Mouse (Mus musculus) limb, embryonic 13.5 days (tissue): Measurements from ENCODE around the gene Wwtr1. TPM values are rescaled to one million over a fixed set of nuclear protein-coding genes. Genes with fewer than 3 reads are reported as not detected.

Source experiments
- ATAC-seq: fragments of 200-750 bp; cut with Nextera tagmentation; 2 replicates; pipeline ENCODE4 v1.8.0; 2017; ENCODE audit warnings: low read depth, moderate number of reproducible peaks, moderate TSS enrichment; ENCODE audit not compliant: low FRiP score
- H3K27ac ChIP-seq: fragments of 300-500 bp; sonication (generic); 2 replicates; pipeline ENCODE4 v1.5.1; 2015; ENCODE audit warnings: inconsistent platforms, mild to moderate bottlenecking, moderate library complexity
- H3K27me3 ChIP-seq: fragments of 300-500 bp; sonication (generic); 2 replicates; pipeline ENCODE4 v1.6.1; 2015; ENCODE audit warnings: mild to moderate bottlenecking, inconsistent platforms
- H3K36me3 ChIP-seq: fragments of 300-500 bp; sonication (generic); 2 replicates; pipeline ENCODE4 v1.6.1; 2015; ENCODE audit warnings: inconsistent platforms, mild to moderate bottlenecking, moderate library complexity
- H3K4me1 ChIP-seq: fragments of 300-500 bp; sonication (generic); 2 replicates; pipeline ENCODE4 v1.6.1; 2015; ENCODE audit warnings: inconsistent platforms
- H3K4me2 ChIP-seq: fragments of 300-500 bp; sonication (generic); replicated peaks from 2 replicates; pipeline ENCODE4 v1.6.1; 2015; ENCODE audit warnings: inconsistent platforms, mild to moderate bottlenecking, moderate library complexity
- H3K4me3 ChIP-seq: fragments of 300-500 bp; sonication (generic); 2 replicates; pipeline ENCODE4 v1.5.1; 2015; ENCODE audit warnings: moderate library complexity, mild to moderate bottlenecking, inconsistent platforms
- H3K9ac ChIP-seq: fragments of 300-500 bp; sonication (generic); 2 replicates; pipeline ENCODE4 v1.6.1; 2015; ENCODE audit warnings: mild to moderate bottlenecking, inconsistent platforms
- H3K9me3 ChIP-seq: fragments of 300-500 bp; sonication (generic); 2 replicates; pipeline ENCODE4 v1.6.1; 2016; ENCODE audit warnings: inconsistent platforms
- WGBS: fragments of 180-500 bp; shearing (Covaris S2); methylation state at CpG from one replicate; pipeline ENCODE4 v1.1.7; 2015; 5-methylcytosine and 5-hydroxymethylcytosine counted together
- polyA plus RNA-seq: library from polyadenylated mRNA; unstranded; fragments of >200 nt; fragmentation: Nextera tagmentation; extraction: Ambion mirVana; gene quantifications from 2 replicates; pipeline ENCODE4 v1.2.1, GENCODE M21; 2015

Gene Wwtr1
- polyA plus RNA-seq, 1 experiment from 2014 or later = 27.7 TPM

GRCm38 (mm10) chr3:57470981-57471601 is 104.6 kb downstream of the Wwtr1 start:
- Histone ChIP-seq H3K27me3 (no peaks in the 10 kb centered on the region), H3K4me2 (peak overlapping the region; percentile 56), H3K9me3 (no peaks in the 10 kb centered on the region), H3K9ac (no peak overlapping the region), H3K4me3 (peak overlapping the region; percentile 26), H3K27ac (peak overlapping the region; percentile 89), H3K4me1 (peaks cover 40% of the 10 kb centered on the region), H3K36me3 (peaks cover under 1% of the 10 kb centered on the region)
- WGBS = 2% methylated on average over 15 of the region's 15 CpGs
- peak; percentile 44; the same call in 1 of the 2 replicates for ATAC-seq

- Histone ChIP-seq H3K4me2 (peak overlapping the region; percentile 56), H3K27ac (peak overlapping the region; percentile 89), H3K36me3 (no peaks in the 10 kb centered on the region; the same call in 1 of the 2 replicates), H3K4me3 (no peak overlapping the region), H3K27me3 (no peaks in the 10 kb centered on the region), H3K9ac (no peak overlapping the region), H3K9me3 (no peaks in the 10 kb centered on the region), H3K4me1 (peaks cover 40% of the 10 kb centered on the region)
- ATAC-seq = peak; percentile 60
- WGBS = 6% methylated on average over 5 of the region's 5 CpGs
These were observed 105.4 kb downstream of the Wwtr1 start for GRCm38 (mm10) chr3:57470326-57470725.

GRCm38 (mm10) chr3:57469325-57469724 is 106.4 kb downstream of the Wwtr1 start:
- Histone ChIP-seq H3K4me2 (no peak overlapping the region), H3K4me1 (peaks cover 40% of the 10 kb centered on the region), H3K4me3 (no peak overlapping the region), H3K9ac (no peak overlapping the region), H3K9me3 (no peaks in the 10 kb centered on the region), H3K27me3 (no peaks in the 10 kb centered on the region), H3K36me3 (no peaks in the 10 kb centered on the region; the same call in 1 of the 2 replicates), H3K27ac (no peak overlapping the region)
- no peak for ATAC-seq
- WGBS = 96% methylated on average over 3 of the region's 3 CpGs

DNA sequence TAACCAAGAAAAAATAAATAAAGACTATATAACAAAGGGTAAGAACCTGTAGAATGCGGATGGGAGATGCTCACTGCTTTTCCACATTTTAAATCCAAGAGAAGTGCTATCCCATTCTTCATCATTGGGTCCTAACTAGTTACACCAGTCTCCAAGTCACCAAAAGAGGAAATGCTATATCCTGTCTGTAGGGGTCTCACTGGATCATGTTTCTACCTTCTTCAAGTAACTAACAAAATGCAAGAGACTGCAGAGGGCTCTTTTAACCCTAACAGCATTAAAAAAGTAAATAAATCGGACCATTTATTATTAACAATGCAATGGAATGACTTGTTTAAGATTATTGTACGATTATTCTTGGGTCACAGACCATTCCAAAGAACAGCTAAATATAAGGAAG is 109.4 kb downstream of the Wwtr1 start:
- Histone ChIP-seq H3K27ac (no peak overlapping the region), H3K27me3 (no peaks in the 10 kb centered on the region), H3K4me2 (no peak overlapping the region), H3K9me3 (no peaks in the 10 kb centered on the region), H3K4me3 (no peak overlapping the region), H3K36me3 (peaks cover 21% of the 10 kb centered on the region), H3K9ac (no peak overlapping the region), H3K4me1 (peaks cover 20% of the 10 kb centered on the region)
- 57% methylated on average over 3 of the region's 3 CpGs for WGBS
- no peak for ATAC-seq

- no peak overlapping the region for H3K27ac ChIP-seq
- ATAC-seq = no peak
- 89% methylated on average over 4 of the region's 4 CpGs for WGBS
These were observed 112.4 kb downstream of the Wwtr1 start for GRCm38 (mm10) chr3:57463302-57463701.

DNA sequence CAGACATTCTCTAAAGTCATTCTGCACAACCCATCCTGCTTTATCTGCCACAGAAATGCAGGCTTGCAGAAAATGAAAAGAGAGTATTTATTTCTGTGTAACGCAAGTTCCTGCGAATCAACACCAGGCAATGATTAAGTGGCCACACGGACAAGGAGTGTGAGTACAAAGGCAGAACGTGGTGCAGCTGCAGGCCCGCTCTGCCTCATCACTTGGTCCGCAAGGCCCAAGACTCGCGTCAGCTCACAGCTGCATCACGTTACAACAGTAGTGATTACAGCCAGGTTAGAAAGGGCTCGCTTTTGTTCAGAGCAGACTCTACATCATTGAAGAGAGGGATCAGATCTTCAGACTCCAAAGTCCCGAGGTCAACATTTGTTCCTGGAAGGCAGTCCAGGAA is 117.1 kb downstream of the Wwtr1 start:
- no peak overlapping the region for H3K4me3 ChIP-seq
- H3K9ac ChIP-seq = no peak overlapping the region; the same call in 1 of the 2 replicates
- WGBS = 26% methylated on average over 11 of the region's 11 CpGs
- H3K27me3 ChIP-seq = no peaks in the 10 kb centered on the region
- H3K9me3 ChIP-seq = no peaks in the 10 kb centered on the region
- 0 out of 2 replicates have a peak, but pooled peaks cover 4% of the 10 kb centered on the region for H3K4me1 ChIP-seq
- ATAC-seq = no peak
- H3K4me2 ChIP-seq = no peak overlapping the region
- no peak overlapping the region for H3K27ac ChIP-seq
- H3K36me3 ChIP-seq = peaks cover 53% of the 10 kb centered on the region

More at GRCm38 (mm10) chr3:57463302-57463701, 112.4 kb downstream of the Wwtr1 start:
- Histone ChIP-seq H3K4me1 (0 out of 2 replicates have a peak, but pooled peaks cover 4% of the 10 kb centered on the region), H3K9me3 (no peaks in the 10 kb centered on the region), H3K36me3 (peaks cover 42% of the 10 kb centered on the region), H3K27me3 (no peaks in the 10 kb centered on the region), H3K4me3 (no peak overlapping the region), H3K4me2 (no peak overlapping the region), H3K9ac (no peak overlapping the region)

DNA sequence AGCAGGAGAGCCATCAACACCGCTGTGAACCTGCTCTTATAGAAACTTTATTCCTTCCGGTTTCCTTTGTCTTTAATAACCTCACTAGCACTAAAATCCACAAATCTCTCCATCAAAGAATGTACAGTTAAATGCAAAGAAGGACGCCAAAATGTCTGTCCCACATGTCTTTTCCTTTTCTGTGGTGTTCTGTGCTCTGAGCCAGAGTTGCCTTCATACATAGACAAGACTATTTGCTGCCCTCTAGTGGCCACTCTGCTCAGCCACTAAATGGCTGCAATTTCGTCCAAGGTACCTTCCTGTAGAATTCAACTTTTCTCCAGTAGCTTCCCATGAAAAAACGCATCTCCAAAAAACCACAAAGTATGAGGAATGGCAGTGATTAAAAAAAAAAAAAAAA is 127.3 kb downstream of the Wwtr1 start:
- Histone ChIP-seq H3K4me2 (no peak overlapping the region), H3K27ac (no peak overlapping the region), H3K4me3 (no peak overlapping the region), H3K9me3 (no peaks in the 10 kb centered on the region), H3K36me3 (no peaks in the 10 kb centered on the region), H3K4me1 (peaks cover 12% of the 10 kb centered on the region; the same call in 1 of the 2 replicates), H3K9ac (no peak overlapping the region), H3K27me3 (no peaks in the 10 kb centered on the region)
- WGBS = 27% methylated on average over 5 of the region's 5 CpGs
- ATAC-seq = peak; percentile 68

GRCm38 (mm10) chr3:57447889-57448288 is 127.8 kb downstream of the Wwtr1 start:
- Histone ChIP-seq H3K4me3 (no peak overlapping the region), H3K27ac (no peak overlapping the region), H3K4me2 (no peak overlapping the region), H3K9ac (no peak overlapping the region), H3K4me1 (peaks cover 12% of the 10 kb centered on the region; the same call in 1 of the 2 replicates), H3K27me3 (no peaks in the 10 kb centered on the region), H3K9me3 (no peaks in the 10 kb centered on the region), H3K36me3 (no peaks in the 10 kb centered on the region)
- no peak for ATAC-seq
- WGBS = 36% methylated on average over 1 of the region's 1 CpGs

- ATAC-seq = peak; percentile 60; the same call in 1 of the 2 replicates
- Histone ChIP-seq H3K27ac (0 out of 2 replicates have a peak overlapping the region, but pooled peaks have one; percentile 22), H3K9ac (no peak overlapping the region), H3K36me3 (no peaks in the 10 kb centered on the region), H3K4me2 (no peak overlapping the region), H3K4me3 (no peak overlapping the region), H3K27me3 (no peaks in the 10 kb centered on the region), H3K9me3 (no peaks in the 10 kb centered on the region), H3K4me1 (peaks cover 12% of the 10 kb centered on the region; the same call in 1 of the 2 replicates)
- WGBS = 53% methylated on average over 3 of the region's 3 CpGs
These were observed 130.0 kb downstream of the Wwtr1 start for GRCm38 (mm10) chr3:57445706-57446105.

DNA sequence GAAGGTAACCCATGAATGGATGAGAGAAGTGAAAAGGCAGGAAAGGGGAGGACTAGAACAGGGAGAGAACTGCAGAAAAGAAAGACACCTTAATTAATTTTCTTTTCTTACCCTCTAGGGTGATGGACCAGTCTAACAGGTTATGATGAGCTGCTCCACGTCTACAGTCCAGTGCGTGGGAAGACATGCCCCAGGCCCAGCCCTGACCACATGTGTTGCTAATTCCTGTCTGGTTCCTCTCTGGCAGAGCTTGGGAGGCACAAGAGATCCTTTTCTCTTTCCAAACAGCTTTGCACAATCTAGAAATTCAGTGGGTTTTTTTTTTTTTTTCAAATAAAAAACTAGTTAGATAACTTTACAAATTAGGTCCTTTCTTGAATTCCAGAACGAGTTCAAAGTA is 134.8 kb downstream of the Wwtr1 start:
- no peaks in the 10 kb centered on the region for H3K27me3 ChIP-seq
- WGBS = 48% methylated on average over 3 of the region's 3 CpGs
- H3K4me1 ChIP-seq = peaks cover 7% of the 10 kb centered on the region; the same call in 1 of the 2 replicates
- H3K4me3 ChIP-seq = no peak overlapping the region
- no peak overlapping the region for H3K27ac ChIP-seq
- no peaks in the 10 kb centered on the region for H3K9me3 ChIP-seq
- H3K4me2 ChIP-seq = no peak overlapping the region
- no peak overlapping the region for H3K9ac ChIP-seq
- no peak for ATAC-seq
- no peaks in the 10 kb centered on the region for H3K36me3 ChIP-seq

- Histone ChIP-seq H3K4me3 (no peak overlapping the region), H3K36me3 (no peaks in the 10 kb centered on the region), H3K27ac (no peak overlapping the region), H3K9ac (no peak overlapping the region), H3K9me3 (no peaks in the 10 kb centered on the region), H3K4me1 (no peaks in the 10 kb centered on the region), H3K4me2 (no peak overlapping the region), H3K27me3 (no peaks in the 10 kb centered on the region)
- no peak for ATAC-seq
- 78% methylated on average over 8 of the region's 8 CpGs for WGBS
These were observed 140.3 kb downstream of the Wwtr1 start for GRCm38 (mm10) chr3:57435364-57435763.

GRCm38 (mm10) chr3:57431706-57432105 is 144.0 kb downstream of the Wwtr1 start:
- 73% methylated on average over 3 of the region's 3 CpGs for WGBS
- no peak overlapping the region for H3K27ac ChIP-seq
- H3K4me2 ChIP-seq = no peak overlapping the region
- H3K4me1 ChIP-seq = no peaks in the 10 kb centered on the region
- no peak overlapping the region for H3K4me3 ChIP-seq
- no peak overlapping the region for H3K9ac ChIP-seq
- ATAC-seq = no peak
- no peaks in the 10 kb centered on the region for H3K27me3 ChIP-seq
- H3K9me3 ChIP-seq = no peaks in the 10 kb centered on the region
- H3K36me3 ChIP-seq = no peaks in the 10 kb centered on the region

DNA sequence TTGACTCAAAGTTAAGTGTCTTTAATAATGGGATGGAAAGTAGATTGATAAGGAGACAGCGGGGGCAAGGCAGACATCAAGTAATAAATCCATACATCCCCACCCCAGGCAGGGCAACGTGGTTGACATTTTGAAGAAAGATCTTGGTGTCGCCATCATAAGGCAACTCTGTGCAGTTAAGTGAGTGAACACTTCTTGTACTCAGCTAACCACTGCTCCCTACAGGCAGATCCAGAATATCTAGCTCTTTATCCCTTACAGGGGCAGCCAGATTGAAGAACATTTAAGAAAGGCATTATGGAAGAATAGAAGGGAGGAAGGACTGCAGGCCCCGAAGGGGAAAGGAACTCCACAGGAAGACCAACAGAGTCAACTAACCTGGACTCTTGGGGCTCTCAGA is 146.2 kb downstream of the Wwtr1 start:
- Histone ChIP-seq H3K27me3 (no peaks in the 10 kb centered on the region), H3K4me2 (no peak overlapping the region), H3K9me3 (no peaks in the 10 kb centered on the region), H3K4me1 (peaks cover 6% of the 10 kb centered on the region; the same call in 1 of the 2 replicates), H3K36me3 (no peaks in the 10 kb centered on the region), H3K27ac (no peak overlapping the region), H3K4me3 (no peak overlapping the region), H3K9ac (no peak overlapping the region)
- ATAC-seq = no peak
- WGBS = 54% methylated on average over 4 of the region's 4 CpGs
